Mouse (Mus musculus): Measurements from ENCODE around the gene Ppm1l. TPM values are rescaled to one million over a fixed set of nuclear protein-coding genes. Genes with fewer than 3 reads are reported as not detected.

Gene Ppm1l
- total RNA-seq, 2 experiments from 2014 or later = 23.6 to 24.5 TPM

- DNase-seq (ENCODE audit: low spot score) = no peak
- intact Hi-C loops (cut with DNase I) = loop anchor here (5.0 kb wide), 1 partner anchor 243 kb away; no protein-coding TSS in a partner anchor
These were observed 163.3 kb downstream of the Ppm1l start for GRCm38 (mm10) chr3:69479937-69480336.

- intact Hi-C loops (cut with DNase I) = loop anchor here (1.0 to 5.0 kb wide), 2 partner anchors 225 to 245 kb away; no protein-coding TSS in a partner anchor
- no peak for DNase-seq (ENCODE audit: low spot score)
These were observed 165.2 kb downstream of the Ppm1l start for GRCm38 (mm10) chr3:69481835-69482234.

GRCm38 (mm10) chr3:69484006-69484574 lies 167.4 kb downstream of the Ppm1l start:
- intact Hi-C loops (cut with DNase I) = loop anchor here (5.0 kb wide), 1 partner anchor 247 kb away; no protein-coding TSS in a partner anchor
- DNase-seq (ENCODE audit: low spot score) = no peak

DNA sequence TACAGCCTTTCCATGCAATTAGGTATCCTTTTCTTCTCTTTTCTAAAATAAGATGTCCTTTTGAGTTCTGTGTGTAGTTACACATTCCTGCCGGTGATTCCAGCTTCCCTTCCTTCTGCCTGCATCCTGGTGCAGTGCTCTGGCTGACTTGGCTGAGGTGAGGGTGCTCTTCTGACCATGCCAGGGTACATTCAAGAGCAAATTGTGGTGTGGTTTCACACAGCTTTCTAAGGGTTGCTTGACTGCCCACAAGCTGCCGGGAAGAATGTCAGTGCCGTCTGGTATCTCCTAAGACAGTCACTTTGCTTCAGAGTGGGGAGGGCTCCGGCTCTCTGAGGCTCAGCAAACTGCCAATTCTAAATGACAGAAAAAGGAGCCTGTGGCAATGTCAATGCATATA lies 167.9 kb downstream of the Ppm1l start:
- intact Hi-C loops (cut with DNase I) = loop anchor here (5.0 kb wide), 1 partner anchor 247 kb away; no protein-coding TSS in a partner anchor

DNA sequence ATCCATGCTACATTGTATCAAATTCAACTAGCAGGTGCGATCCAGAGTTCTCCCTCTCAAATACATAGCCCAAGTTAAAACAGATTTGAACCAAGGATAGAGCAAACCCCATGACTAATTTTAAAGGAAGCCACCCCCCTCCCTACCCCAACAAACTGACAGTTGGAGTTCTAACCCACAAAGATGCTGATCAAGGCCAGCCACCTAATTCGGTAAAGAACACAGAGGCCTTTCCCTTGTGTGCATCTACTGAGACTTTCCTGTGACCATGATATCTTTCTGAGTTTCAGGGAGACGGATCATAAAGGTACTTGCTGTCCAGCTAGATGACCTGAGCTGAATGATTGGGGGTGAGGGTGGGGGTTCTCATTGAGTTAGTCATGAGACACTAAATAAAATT lies 168.7 kb downstream of the Ppm1l start:
- intact Hi-C loops (cut with DNase I) = loop anchor here (5.0 kb wide), 1 partner anchor 217 kb away; no protein-coding TSS in a partner anchor
- DNase-seq (ENCODE audit: low spot score) = no peak

More for the DNA sequence above, 167.9 kb downstream of the Ppm1l start:
- DNase-seq (ENCODE audit: low spot score) = no peak

DNA sequence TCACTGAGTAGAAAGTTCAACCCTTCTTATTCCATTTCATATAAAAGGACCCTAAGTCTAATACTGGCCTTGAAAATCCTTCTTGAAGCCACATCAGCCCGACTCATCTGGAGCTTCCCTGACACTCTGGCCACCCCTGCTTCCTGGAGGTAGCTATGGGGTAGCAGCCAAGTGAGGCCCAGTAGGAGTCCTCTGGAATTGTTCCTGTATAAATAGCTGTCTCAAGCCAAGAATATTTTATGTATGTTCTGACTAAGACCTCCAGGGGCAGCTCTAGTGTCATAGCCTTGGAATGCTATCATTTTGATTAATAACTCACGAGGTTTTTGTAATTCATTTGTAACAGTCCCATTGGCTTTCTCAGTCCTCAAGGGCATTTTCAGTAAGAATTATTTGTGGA lies 169.1 kb downstream of the Ppm1l start:
- intact Hi-C loops (cut with DNase I) = loop anchor here (5.0 kb wide), 1 partner anchor 217 kb away; no protein-coding TSS in a partner anchor

DNA sequence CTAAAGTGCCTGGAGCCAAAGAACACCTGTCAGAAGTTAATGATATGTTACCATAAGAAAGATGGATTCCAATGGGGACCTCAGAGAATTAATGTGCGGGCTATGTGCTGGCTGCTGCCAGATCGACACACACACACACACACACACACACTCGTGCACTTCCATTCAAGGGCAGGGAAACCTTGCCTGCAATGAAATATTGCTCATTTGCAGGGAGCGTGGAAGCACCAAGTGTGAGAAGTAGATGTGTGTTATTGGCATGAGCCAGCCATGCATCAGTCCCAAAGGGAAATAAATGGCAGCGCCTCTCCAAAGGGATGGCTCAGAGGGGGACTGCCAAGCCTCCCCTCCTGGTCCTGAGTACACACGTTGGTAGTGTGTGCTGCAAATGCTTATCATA lies 170.8 kb downstream of the Ppm1l start:
- intact Hi-C loops (cut with DNase I) = loop anchor here (5.0 kb wide), 1 partner anchor 215 kb away; no protein-coding TSS in a partner anchor
- no peak for DNase-seq (ENCODE audit: low spot score)

More for the DNA sequence above, 169.1 kb downstream of the Ppm1l start:
- DNase-seq (ENCODE audit: low spot score) = no peak

DNA sequence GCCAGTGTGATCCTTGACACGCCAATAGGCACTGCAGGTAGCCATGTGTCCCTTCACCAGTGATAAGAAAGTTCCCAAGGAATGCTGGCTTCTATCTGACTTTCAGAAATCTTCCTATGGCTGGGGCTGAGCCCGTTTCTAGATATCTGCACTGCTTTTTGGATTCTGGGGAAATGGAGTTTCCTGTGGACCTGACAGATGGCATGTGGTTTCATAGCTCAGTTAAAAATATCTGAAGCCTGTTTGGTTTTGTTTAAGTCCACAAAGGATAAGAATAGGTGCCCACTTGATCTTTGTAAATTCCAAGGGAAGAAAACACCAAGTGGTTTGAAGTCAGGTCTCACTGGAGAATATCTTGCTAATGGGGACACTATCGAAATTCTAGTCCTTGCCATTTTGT lies 173.0 kb downstream of the Ppm1l start:
- intact Hi-C loops (cut with DNase I) = loop anchor here (5.0 kb wide), 1 partner anchor 213 kb away; no protein-coding TSS in a partner anchor
- DNase-seq (ENCODE audit: low spot score) = no peak

- no peak for DNase-seq (ENCODE audit: low spot score)
- intact Hi-C loops (cut with DNase I) = no loop called here
These were observed 174.5 kb downstream of the Ppm1l start for GRCm38 (mm10) chr3:69490981-69491681.

DNA sequence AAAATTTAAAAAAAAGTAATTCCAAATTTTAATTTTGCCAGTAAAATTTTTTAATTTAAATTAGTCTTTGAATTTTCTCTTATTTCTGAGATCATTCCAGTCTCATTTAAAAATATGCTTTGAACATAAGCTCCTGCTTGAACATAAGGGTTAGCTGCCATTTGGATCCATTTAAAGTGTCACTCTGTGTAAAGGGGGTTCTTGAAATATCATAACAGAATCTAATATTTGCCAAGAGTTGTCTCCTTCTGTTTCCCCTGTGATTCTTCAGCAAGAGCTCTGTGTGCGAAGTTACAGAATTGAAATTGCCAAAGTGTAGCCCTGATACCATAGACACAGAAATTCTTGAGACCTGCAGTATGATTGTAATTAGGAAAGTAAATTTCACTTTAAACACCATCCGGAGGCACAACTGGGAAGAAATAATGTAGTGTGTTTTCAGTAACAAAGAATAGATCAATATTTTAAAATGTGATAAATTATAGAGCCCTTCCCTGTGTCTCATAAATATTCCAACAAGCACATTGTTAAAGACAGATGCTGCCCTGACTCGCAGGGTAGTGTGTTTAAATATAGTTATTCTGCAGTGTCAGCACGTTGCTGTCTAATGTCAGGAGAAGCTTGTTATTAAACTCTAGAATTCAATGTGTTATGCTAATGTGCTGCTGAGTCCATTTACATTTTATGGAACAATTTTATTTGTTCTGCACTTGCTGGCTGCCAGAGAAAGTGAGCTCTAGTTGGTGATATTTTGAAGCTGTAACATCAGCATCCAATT lies 177.8 kb downstream of the Ppm1l start:
- intact Hi-C loops (cut with DNase I) = no loop called here
- no peak for DNase-seq (ENCODE audit: low spot score)

- DNase-seq (ENCODE audit: low spot score) = no peak
- intact Hi-C loops (cut with DNase I) = no loop called here
These were observed 180.5 kb downstream of the Ppm1l start for GRCm38 (mm10) chr3:69497178-69497577.

GRCm38 (mm10) chr3:69502009-69502408 lies 185.3 kb downstream of the Ppm1l start:
- no peak for DNase-seq (ENCODE audit: low spot score)

GRCm38 (mm10) chr3:69502527-69502926 lies 185.9 kb downstream of the Ppm1l start:
- no peak for DNase-seq (ENCODE audit: low spot score)
- intact Hi-C loops (cut with DNase I) = no loop called here

More at GRCm38 (mm10) chr3:69502009-69502408, 185.3 kb downstream of the Ppm1l start:
- intact Hi-C loops (cut with DNase I) = no loop called here

DNA sequence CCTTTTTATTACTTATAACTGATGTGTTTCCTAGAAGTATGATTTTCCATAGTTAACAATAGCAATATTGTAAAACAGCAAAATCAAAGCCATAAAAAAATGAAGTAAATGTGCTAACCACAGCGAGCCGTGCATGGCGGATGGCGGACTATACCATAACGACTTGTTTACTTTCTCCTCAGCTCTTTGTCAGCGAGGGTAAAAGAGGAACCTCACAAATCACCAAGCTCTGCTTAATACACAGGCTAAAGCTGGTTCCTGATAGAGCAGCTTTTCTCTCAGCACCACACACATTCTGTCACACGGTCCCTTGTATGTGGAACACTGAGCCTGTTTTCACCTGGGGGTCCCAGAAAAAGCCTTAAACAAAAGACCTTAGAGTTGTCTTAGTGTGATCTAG lies 188.4 kb downstream of the Ppm1l start:
- no peak for DNase-seq (ENCODE audit: low spot score)
- intact Hi-C loops (cut with DNase I) = no loop called here

GRCm38 (mm10) chr3:69506352-69506751 lies 189.7 kb downstream of the Ppm1l start:
- intact Hi-C loops (cut with DNase I) = no loop called here
- no peak for DNase-seq (ENCODE audit: low spot score)

DNA sequence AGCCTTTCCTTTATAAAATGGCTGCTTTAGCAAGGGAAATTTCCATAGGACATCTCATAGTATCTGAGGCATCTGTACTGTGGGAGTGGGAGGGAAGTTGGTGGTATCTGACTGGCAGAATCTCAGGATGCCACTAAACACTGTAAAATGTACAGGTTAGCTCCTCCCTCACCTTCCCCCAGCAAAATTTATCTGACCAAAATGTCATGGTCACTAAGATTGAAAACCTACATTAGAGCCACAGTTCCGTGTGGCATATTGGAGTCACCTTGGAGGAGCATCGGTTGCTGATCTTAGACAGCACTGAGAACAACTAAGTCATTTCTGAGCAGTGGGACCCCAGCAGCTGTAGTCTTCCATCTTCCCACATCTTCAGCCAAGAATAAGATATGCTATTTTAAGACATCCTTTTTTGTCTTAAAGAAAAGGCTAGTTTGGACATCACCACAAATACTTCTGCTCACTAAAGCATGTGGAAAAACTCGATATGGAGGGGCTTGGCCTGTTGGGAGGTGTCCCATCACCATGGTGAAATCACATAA lies 192.8 kb downstream of the Ppm1l start:
- intact Hi-C loops (cut with DNase I) = no loop called here
- DNase-seq (ENCODE audit: low spot score) = no peak

DNA sequence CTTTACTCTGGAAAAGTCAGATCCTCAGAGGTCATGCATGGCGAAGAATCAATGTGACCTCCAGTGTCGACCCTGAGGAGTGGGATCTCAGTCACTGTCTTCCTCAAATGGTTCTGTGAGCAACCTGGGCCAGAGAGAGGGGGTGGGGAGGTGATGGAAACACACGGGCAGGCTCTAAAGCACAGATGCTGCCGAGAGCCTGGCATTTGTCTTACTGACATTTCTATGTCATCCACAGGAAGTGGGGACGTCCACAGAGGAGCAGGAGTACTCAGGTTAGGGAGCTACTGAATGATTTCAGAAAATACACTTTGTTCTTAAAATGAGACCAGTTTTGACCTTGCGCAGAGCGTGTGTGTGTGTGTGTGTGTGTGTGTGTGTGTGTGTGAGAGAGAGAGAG lies 195.2 kb downstream of the Ppm1l start:
- intact Hi-C loops (cut with DNase I) = no loop called here
- no peak for DNase-seq (ENCODE audit: low spot score)

- no peak for DNase-seq (ENCODE audit: low spot score)
- intact Hi-C loops (cut with DNase I) = no loop called here
These were observed 195.7 kb downstream of the Ppm1l start for GRCm38 (mm10) chr3:69512402-69512801.

- DNase-seq (ENCODE audit: low spot score) = no peak
- intact Hi-C loops (cut with DNase I) = no loop called here
These were observed 199.2 kb downstream of the Ppm1l start for GRCm38 (mm10) chr3:69515730-69516350.

DNA sequence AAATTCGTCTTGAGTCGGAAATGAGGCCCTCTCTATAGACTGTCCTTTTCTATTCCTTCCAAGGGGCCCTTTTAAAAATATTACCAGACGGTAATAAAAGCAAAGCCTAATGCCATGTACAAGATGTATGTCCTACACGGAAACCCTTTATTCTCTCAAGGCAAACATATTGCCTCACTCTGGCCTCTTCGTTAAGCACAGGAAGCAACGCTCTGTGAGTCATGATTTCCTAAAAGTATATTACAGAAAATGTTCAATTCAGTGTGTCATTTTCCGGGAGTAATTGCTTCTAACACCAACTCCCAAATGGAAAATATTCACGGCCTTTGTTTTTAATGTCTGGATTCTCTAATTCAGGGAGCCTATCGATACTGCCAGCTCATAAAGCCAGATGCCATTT lies 202.5 kb downstream of the Ppm1l start:
- intact Hi-C loops (cut with DNase I) = no loop called here
- no peak for DNase-seq (ENCODE audit: low spot score)

Measured in heart, postnatal 25 days (tissue).